Mouse (Mus musculus) liver, embryonic 14.5 days (tissue): ENCODE measurements around the gene Fer.

Source experiments
- CTCF ChIP-seq: IDR thresholded peaks from 2 replicates; pipeline ENCODE4 v1.5.1; 2016; ENCODE audit warnings: antibody characterized with exemption, low read depth, control low read depth
- EP300 ChIP-seq: IDR thresholded peaks from 2 replicates; pipeline ENCODE4 v1.6.1; 2016; ENCODE audit warnings: antibody characterized with exemption, low read depth

DNA sequence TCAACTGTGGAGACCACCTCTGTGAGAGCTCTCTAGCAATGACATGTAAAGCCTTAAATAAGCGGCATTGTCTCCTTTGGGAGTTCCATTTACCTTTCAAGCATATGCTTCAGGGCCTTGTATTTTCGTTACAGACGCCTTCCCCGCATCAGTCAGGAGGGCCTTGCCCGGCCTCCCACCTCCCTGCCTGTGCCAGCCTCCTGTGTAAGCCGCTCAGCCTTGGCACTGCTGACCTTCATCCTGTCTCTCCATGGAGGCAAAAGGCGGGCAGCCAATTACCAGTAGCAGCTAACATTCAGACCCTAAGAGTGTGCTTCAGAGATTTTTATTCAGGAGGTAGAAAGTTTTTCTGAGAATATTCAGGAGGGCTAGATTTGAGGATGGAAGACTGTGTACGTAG lies 247.0 kb downstream of the Fer start:
- TF ChIP-seq CTCF = no peak
- no peak for TF ChIP-seq EP300
